Mouse (Mus musculus) bone marrow macrophage, adult 2 months (primary cell): Measurements from ENCODE around the gene Schip1. TPM values are rescaled to one million over a fixed set of nuclear protein-coding genes. Genes with fewer than 3 reads are reported as not detected.

Source experiments
- H3K27ac ChIP-seq: 2 replicates; pipeline ENCODE4 v1.5.1; 2012; ENCODE audit warnings: low read depth, low read length; ENCODE audit not compliant: insufficient read depth
- H3K4me1 ChIP-seq: 2 replicates; pipeline ENCODE4 v1.6.1; 2012; ENCODE audit warnings: low read length; ENCODE audit not compliant: control insufficient read depth, insufficient read depth
- H3K4me3 ChIP-seq: 2 replicates; pipeline ENCODE4 v1.5.1; 2012; ENCODE audit warnings: mild to moderate bottlenecking, low read length, moderate library complexity; ENCODE audit not compliant: insufficient read depth
- CTCF ChIP-seq: IDR thresholded peaks from 2 replicates; pipeline ENCODE4 v1.5.1; 2012; ENCODE audit warnings: low read depth, mild to moderate bottlenecking, low read length, moderate library complexity
- POLR2A ChIP-seq: IDR thresholded peaks from 2 replicates; pipeline ENCODE4 v1.6.1; 2012; ENCODE audit warnings: mild to moderate bottlenecking, low read depth, low read length, borderline replicate concordance
- polyA plus RNA-seq: library from polyadenylated mRNA; stranded (reverse); fragments of >200 nt; gene quantifications from 2 replicates; pipeline ENCODE4 v1.2.4, GENCODE M21; 2012; ENCODE audit not compliant: missing spikeins, insufficient read depth, insufficient read length

Gene Schip1
- polyA plus RNA-seq, 1 experiment, result not detected

DNA sequence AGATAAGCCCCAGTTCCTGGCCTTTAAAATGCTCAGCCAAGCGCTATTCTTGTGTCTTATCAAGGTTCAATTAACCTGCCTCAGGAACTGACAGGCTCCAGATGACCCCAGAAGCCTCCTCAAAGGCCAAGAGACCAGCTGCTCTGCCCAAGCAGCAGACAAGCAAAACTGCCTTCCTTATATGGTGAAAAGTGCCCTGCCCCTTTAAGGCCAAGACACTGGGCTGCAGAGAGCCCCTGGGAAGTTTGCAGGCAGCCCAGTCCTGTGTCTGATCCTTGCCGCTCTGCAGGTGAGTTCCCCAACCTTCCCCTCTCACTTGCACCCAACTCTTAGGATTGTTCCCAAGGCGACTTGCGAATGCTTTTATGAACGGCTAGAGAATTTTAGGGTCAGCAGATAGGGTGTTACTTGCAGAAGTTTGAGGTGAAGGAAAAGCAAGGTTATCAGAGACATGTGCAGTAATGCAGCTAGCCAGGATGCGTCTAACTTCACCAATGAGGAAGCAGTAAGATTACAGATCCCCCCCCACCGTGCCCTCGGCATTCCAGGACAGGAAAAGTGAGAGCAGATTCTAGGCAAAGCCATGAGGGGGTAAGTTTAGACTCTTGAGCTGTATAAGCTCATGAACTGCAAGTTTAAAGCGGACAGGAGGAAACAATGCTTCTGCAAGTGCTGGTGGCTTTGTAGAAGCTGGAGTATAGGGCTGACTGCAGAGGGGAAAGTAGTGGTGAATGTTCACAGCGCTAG lies 403.5 kb downstream of the Schip1 start:
- no peaks in the 10 kb centered on the region for H3K4me1 ChIP-seq
- no peak overlapping the region for H3K4me3 ChIP-seq
- H3K27ac ChIP-seq, result no peak overlapping the region
- no peak for TF ChIP-seq POLR2A
- TF ChIP-seq CTCF, result no peak

- Histone ChIP-seq H3K27ac (no peak overlapping the region), H3K4me3 (no peak overlapping the region), H3K4me1 (no peaks in the 10 kb centered on the region)
- TF ChIP-seq CTCF (no peak), POLR2A (no peak)
These were observed 405.0 kb downstream of the Schip1 start for GRCm38 (mm10) chr3:68469643-68470042.

DNA sequence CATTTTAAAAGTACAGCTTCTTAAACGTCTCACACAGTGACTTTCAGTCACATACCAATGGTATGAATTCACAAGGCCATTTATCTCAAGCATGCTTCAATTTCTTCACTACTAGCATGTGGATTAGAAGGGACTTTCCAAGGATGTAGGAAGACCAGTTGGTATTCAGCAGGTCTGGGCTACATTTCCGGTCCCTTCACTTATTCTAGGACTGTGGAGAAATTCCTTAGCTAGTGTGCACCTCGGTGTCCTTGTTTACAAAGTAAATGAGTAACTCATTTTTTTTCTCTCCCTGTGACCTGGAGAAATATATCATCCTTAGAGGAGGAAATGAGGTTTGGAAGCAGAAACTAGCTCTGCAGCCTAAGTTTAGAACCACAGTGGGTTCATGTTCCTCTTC lies 405.5 kb downstream of the Schip1 start:
- TF ChIP-seq POLR2A, result no peak
- no peak for TF ChIP-seq CTCF
- H3K4me1 ChIP-seq, result no peaks in the 10 kb centered on the region
- H3K27ac ChIP-seq, result no peak overlapping the region
- no peak overlapping the region for H3K4me3 ChIP-seq

GRCm38 (mm10) chr3:68470622-68471021 lies 406.0 kb downstream of the Schip1 start:
- no peak overlapping the region for H3K4me3 ChIP-seq
- TF ChIP-seq POLR2A, result no peak
- no peak for TF ChIP-seq CTCF
- H3K27ac ChIP-seq, result no peak overlapping the region
- H3K4me1 ChIP-seq, result no peaks in the 10 kb centered on the region

- Histone ChIP-seq H3K27ac (no peak overlapping the region), H3K4me3 (no peak overlapping the region)
- TF ChIP-seq POLR2A, result no peak
- TF ChIP-seq CTCF, result no peak
These were observed 411.7 kb downstream of the Schip1 start for GRCm38 (mm10) chr3:68476336-68476735.

GRCm38 (mm10) chr3:68477478-68477877 lies 412.9 kb downstream of the Schip1 start:
- H3K4me3 ChIP-seq, result no peak overlapping the region
- TF ChIP-seq POLR2A (no peak), CTCF (no peak)
- H3K4me1 ChIP-seq, result no peaks in the 10 kb centered on the region
- no peak overlapping the region for H3K27ac ChIP-seq

More at GRCm38 (mm10) chr3:68476336-68476735, 411.7 kb downstream of the Schip1 start:
- H3K4me1 ChIP-seq, result no peaks in the 10 kb centered on the region

- H3K27ac ChIP-seq, result no peak overlapping the region
- no peak overlapping the region for H3K4me3 ChIP-seq
- H3K4me1 ChIP-seq, result no peaks in the 10 kb centered on the region
- TF ChIP-seq POLR2A, result no peak
- no peak for TF ChIP-seq CTCF
These were observed 414.7 kb downstream of the Schip1 start for GRCm38 (mm10) chr3:68479266-68479665.

GRCm38 (mm10) chr3:68483517-68483916 lies 418.9 kb downstream of the Schip1 start:
- no peaks in the 10 kb centered on the region for H3K4me1 ChIP-seq
- H3K4me3 ChIP-seq, result no peak overlapping the region
- TF ChIP-seq POLR2A (no peak), CTCF (no peak)
- no peak overlapping the region for H3K27ac ChIP-seq

- no peak overlapping the region for H3K4me3 ChIP-seq
- H3K4me1 ChIP-seq, result no peaks in the 10 kb centered on the region
- no peak for TF ChIP-seq POLR2A
- TF ChIP-seq CTCF, result no peak
- no peak overlapping the region for H3K27ac ChIP-seq
These were observed 419.4 kb downstream of the Schip1 start for GRCm38 (mm10) chr3:68484021-68484420.

GRCm38 (mm10) chr3:68484561-68484960 lies 420.0 kb downstream of the Schip1 start:
- H3K27ac ChIP-seq, result no peak overlapping the region
- TF ChIP-seq CTCF (no peak), POLR2A (no peak)
- H3K4me3 ChIP-seq, result no peak overlapping the region
- no peaks in the 10 kb centered on the region for H3K4me1 ChIP-seq
